Mouse (Mus musculus): ENCODE data around the gene Upk3a. TPM values are rescaled to one million over a fixed set of nuclear protein-coding genes. Genes with fewer than 3 reads are reported as not detected.

The Upk3a gene
- polyA plus RNA-seq, 1 experiment from 2014 or later = 27.2 TPM

- ATAC-seq (replicated peaks; ENCODE audit: low FRiP score) = peak; percentile 68
- H3K4me3 ChIP-seq (replicated peaks) = peak overlapping the region; percentile 85
- H3K27me3 ChIP-seq = no peaks in the 10 kb centered on the region
- H3K9ac ChIP-seq = peak overlapping the region; percentile 88
- peak overlapping the region; percentile 70 for H3K27ac ChIP-seq
- no peaks in the 10 kb centered on the region for H3K36me3 ChIP-seq
- peaks cover 27% of the 10 kb centered on the region for H3K4me1 ChIP-seq
- no peaks in the 10 kb centered on the region for H3K9me3 ChIP-seq (replicated peaks)
- H3K4me2 ChIP-seq = peak overlapping the region; percentile 91
- WGBS = under 1% methylated on average over 52 of the region's 53 CpGs
Measured at GRCm38 (mm10) chr15:84987020-84987815, 29.7 kb upstream of the Upk3a start.

- Histone ChIP-seq H3K4me2 (peak within 1 kb of the TSS; percentile 91), H3K27me3 (no peaks in the 10 kb centered on the region), H3K36me3 (no peaks in the 10 kb centered on the region), H3K27ac (peak within 1 kb of the TSS; percentile 70), H3K4me1 (peaks cover 27% of the 10 kb centered on the region), H3K4me3 (replicated peaks) (peak within 1 kb of the TSS; percentile 85), H3K9ac (peak within 1 kb of the TSS; percentile 88), H3K9me3 (replicated peaks) (no peaks in the 10 kb centered on the region)
- ATAC-seq (replicated peaks; ENCODE audit: low FRiP score) = peak; percentile 93
- 1% methylated on average over 47 of the region's 59 CpGs for WGBS
Measured at GRCm38 (mm10) chr15:84987874-84988825, 28.8 kb upstream of the Upk3a start, which contains the start of gene 5031439G07Rik. Gene 5031439G07Rik (minus strand): TSS chr15:84988551.

DNA sequence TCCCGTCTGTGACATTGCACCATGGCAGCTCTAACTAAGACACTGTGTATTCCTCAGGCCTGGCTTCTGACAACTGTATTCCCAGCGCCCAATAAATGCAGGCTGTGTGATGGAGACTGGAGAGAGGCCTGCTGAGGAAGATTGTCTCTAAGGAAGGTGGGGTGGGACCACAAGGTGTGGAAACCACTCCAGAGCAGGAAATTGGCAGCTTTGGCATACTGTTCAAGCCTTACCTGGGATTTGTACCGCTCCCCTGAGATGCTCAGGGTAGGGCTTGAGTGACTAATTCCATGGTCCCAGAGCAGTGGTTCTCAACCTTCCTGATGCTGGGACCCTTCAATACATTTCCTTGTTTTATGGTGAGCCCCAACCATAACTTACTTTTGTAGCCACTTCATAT, 27.8 kb upstream of the Upk3a start:
- Histone ChIP-seq H3K9ac (no peak overlapping the region), H3K27me3 (no peaks in the 10 kb centered on the region), H3K27ac (no peak overlapping the region), H3K36me3 (no peaks in the 10 kb centered on the region), H3K4me3 (replicated peaks) (no peak overlapping the region), H3K4me1 (peaks cover 24% of the 10 kb centered on the region), H3K4me2 (no peak overlapping the region; the same call in 1 of the 2 replicates), H3K9me3 (replicated peaks) (no peaks in the 10 kb centered on the region)
- WGBS = 72% methylated on average over 3 of the region's 3 CpGs
- no peak for ATAC-seq (replicated peaks; ENCODE audit: low FRiP score)

DNA sequence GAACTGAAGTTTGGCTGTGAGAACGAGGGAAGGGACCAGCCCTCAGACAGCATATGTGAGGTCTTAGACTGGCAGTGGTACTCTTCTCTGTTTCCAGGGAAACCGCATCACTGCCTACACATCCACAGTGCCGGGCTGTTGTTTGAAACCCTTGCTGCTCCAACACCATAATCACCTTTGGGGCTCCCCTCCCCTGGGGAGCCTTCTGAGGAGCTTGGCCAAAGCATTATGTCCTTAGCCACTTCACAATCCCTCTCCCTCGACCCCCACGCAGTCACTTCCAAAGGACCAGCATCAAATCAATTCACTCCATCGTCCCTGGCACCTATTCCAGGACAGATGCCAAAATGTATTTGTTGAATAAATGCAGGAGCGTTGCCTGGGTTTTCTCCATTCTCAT, 27.2 kb upstream of the Upk3a start:
- H3K36me3 ChIP-seq = no peaks in the 10 kb centered on the region
- no peak overlapping the region for H3K27ac ChIP-seq
- peaks cover 27% of the 10 kb centered on the region for H3K4me1 ChIP-seq
- WGBS = 73% methylated on average over 7 of the region's 7 CpGs
- H3K4me2 ChIP-seq = no peak overlapping the region
- H3K9me3 ChIP-seq (replicated peaks) = no peaks in the 10 kb centered on the region
- no peaks in the 10 kb centered on the region for H3K27me3 ChIP-seq
- H3K4me3 ChIP-seq (replicated peaks) = no peak overlapping the region
- ATAC-seq (replicated peaks; ENCODE audit: low FRiP score) = no peak
- H3K9ac ChIP-seq = no peak overlapping the region

DNA sequence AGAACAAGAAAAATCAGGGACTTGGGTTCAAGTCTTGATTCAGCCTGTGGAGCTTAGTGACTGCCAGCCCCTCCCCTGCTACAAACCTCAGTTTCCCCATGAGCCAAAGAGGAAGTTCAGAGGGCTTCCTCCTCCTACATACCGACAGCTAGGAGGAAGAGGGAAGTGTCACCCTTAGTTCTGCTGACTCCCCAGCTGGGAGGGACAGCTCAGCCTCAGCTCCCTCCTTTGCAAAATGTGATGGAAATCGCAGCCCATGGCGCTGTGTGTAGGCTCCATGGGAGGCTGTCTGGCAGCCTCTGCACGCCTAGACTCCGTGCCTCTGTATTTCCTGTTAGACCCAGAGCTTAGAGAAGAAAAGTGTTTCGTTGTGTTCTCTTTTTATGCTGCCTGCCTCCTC, 22.4 kb upstream of the Upk3a start:
- WGBS = 32% methylated on average over 6 of the region's 6 CpGs
- Histone ChIP-seq H3K9me3 (replicated peaks) (no peaks in the 10 kb centered on the region), H3K9ac (no peak overlapping the region)

GRCm38 (mm10) chr15:84995041-84995440, 21.9 kb upstream of the Upk3a start:
- Histone ChIP-seq H3K4me2 (no peak overlapping the region), H3K9ac (no peak overlapping the region), H3K4me1 (peaks cover 3% of the 10 kb centered on the region; the same call in 1 of the 2 replicates), H3K9me3 (replicated peaks) (no peaks in the 10 kb centered on the region), H3K36me3 (no peaks in the 10 kb centered on the region), H3K4me3 (replicated peaks) (no peak overlapping the region), H3K27me3 (no peaks in the 10 kb centered on the region), H3K27ac (no peak overlapping the region)
- ATAC-seq (replicated peaks; ENCODE audit: low FRiP score) = no peak
- 37% methylated on average over 6 of the region's 6 CpGs for WGBS

More for the DNA sequence above, 22.4 kb upstream of the Upk3a start:
- Histone ChIP-seq H3K27me3 (no peaks in the 10 kb centered on the region), H3K4me1 (peaks cover 3% of the 10 kb centered on the region; the same call in 1 of the 2 replicates), H3K27ac (no peak overlapping the region), H3K36me3 (no peaks in the 10 kb centered on the region), H3K4me2 (no peak overlapping the region), H3K4me3 (replicated peaks) (no peak overlapping the region)
- ATAC-seq (replicated peaks; ENCODE audit: low FRiP score) = no peak

DNA sequence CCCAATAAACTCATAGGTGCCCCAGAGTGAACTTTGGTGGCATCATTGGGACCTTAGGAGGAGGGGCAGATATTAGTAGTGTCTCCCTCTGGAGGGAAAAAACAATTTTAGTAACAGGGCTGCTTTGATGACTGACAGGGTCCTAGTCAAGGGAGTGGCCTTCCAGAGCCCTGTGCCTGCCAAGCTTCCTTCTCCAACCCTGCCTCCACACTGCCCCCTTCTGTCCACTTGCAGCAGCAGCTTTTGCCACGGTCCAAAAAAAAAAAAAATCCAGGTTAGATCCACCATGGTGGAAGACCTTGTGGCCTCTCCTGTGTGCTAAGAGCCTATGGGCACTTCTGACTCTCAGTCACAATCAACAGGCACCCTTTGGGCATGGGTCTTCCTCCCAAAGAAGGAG, 21.0 kb upstream of the Upk3a start:
- H3K27me3 ChIP-seq = no peaks in the 10 kb centered on the region
- H3K9me3 ChIP-seq (replicated peaks) = no peaks in the 10 kb centered on the region
- no peak overlapping the region for H3K4me2 ChIP-seq
- H3K36me3 ChIP-seq = no peaks in the 10 kb centered on the region
- H3K27ac ChIP-seq = no peak overlapping the region
- H3K4me1 ChIP-seq = peaks cover 3% of the 10 kb centered on the region; the same call in 1 of the 2 replicates
- no peak for ATAC-seq (replicated peaks; ENCODE audit: low FRiP score)
- H3K9ac ChIP-seq = no peak overlapping the region
- 0% methylated on average over 1 of the region's 1 CpGs for WGBS
- H3K4me3 ChIP-seq (replicated peaks) = no peak overlapping the region

DNA sequence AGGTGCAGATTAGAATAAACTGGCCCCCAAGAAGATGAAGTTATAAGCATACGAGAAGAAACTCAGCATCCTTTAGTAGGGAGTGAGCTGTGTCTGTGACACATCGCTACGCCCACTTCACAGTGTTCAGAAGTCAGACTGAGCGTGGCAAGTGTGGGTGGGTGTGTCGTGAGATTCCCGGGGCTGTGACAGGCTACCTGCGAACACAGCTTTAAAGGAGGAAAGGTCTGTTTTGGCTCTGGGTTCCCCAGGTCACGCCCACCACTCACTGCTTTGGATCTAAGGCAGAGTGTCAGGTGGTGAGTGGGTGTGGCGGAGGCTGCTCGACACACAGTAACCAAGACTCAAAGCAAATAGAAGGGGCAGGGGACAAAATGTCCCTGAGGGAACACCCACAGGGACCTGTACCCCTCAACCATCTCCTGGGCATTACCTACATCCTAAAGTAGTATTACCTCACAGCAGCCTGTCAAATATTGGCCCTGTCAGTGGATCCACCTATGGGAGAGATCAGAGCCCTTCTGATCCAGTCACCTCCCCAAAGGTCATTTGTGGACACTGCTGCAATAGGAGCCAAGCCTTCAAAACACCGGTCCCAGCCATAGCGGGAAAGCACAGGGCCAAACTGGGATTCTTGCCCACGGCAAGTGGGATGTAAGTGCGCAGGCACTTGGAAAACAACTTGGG, 19.0 kb upstream of the Upk3a start:
- H3K4me2 ChIP-seq = no peak overlapping the region
- H3K4me1 ChIP-seq = peaks cover 11% of the 10 kb centered on the region
- WGBS = 68% methylated on average over 14 of the region's 14 CpGs
- no peak overlapping the region for H3K4me3 ChIP-seq (replicated peaks)
- ATAC-seq (replicated peaks; ENCODE audit: low FRiP score) = no peak
- 0 out of 2 replicates have a peak, but pooled peaks cover 2% of the 10 kb centered on the region for H3K27me3 ChIP-seq
- H3K36me3 ChIP-seq = no peaks in the 10 kb centered on the region
- no peak overlapping the region for H3K9ac ChIP-seq
- H3K27ac ChIP-seq = no peak overlapping the region
- H3K9me3 ChIP-seq (replicated peaks) = no peaks in the 10 kb centered on the region

DNA sequence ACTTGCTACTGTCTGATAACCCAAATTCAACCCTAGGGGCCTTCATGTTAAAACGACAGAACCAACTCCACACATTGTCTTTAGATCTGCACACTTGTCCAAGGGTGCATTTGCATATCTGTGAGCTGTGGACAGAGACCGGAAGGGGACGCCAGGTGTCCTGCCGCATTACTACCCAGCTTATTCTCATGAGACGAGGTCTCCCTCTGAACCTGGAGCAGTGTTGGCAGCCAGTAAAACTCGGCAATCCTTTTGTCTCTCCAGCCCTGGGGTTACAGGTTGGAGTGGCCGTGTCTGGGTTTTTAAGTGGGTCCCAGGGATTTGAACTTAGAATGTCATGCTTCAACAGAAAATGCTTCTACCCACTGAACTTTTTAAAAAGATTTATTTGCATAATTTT, 17.0 kb upstream of the Upk3a start:
- no peak for ATAC-seq (replicated peaks; ENCODE audit: low FRiP score)
- H3K27ac ChIP-seq = no peak overlapping the region
- WGBS = 65% methylated on average over 7 of the region's 7 CpGs
- no peaks in the 10 kb centered on the region for H3K9me3 ChIP-seq (replicated peaks)
- no peak overlapping the region for H3K9ac ChIP-seq
- peaks cover 8% of the 10 kb centered on the region for H3K4me1 ChIP-seq
- H3K36me3 ChIP-seq = no peaks in the 10 kb centered on the region
- 0 out of 2 replicates have a peak, but pooled peaks cover 2% of the 10 kb centered on the region for H3K27me3 ChIP-seq
- H3K4me3 ChIP-seq (replicated peaks) = no peak overlapping the region
- H3K4me2 ChIP-seq = no peak overlapping the region

DNA sequence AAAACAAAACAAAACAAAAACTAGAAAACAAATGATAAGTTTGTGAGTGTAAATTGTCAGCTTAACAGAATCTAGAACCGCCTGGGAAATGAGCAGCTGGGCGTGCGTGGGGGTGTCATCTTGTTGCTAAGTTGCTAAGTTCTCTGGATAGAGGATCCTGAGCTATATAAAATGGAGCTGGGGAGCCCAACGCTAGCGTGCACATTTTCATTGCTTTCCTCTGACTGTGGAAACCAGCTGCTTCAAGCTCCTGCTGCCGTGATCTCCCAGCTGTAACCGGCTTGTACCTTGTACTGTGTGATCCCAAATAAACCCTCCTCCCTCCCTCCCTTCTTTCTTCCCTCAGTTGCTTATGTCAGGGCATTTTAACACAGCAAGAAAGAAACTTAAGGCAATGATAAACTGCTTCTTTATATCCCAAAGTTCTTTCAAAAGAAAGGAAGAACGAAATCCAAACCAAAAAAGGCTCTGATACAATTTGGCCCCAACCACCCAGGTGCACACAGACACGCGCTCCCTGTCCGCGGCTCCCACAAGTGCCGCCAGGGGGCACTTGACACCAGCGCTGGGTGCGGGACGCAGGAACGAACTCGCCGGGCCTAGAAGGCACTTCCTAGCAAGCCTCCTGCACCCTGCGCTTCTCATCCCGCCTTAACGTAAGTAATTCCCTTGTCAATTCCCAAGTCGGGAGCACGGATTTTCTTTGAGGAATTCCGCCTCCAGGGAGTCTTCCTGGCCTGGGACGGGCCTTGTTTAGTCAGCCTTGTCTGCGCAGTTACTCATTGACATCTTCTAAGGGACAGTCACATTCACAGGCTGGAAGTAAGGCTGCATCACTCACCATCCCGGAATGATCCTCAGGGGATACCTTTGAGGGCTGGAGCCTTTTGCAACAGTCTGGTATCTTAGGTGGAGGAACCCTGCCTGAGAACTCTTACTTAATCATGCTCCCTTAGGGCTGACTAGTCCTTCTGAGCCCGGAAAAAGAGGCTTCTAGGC, 15.7 kb upstream of the Upk3a start:
- H3K27ac ChIP-seq = no peak overlapping the region
- H3K4me3 ChIP-seq (replicated peaks) = no peak overlapping the region
- peaks cover 8% of the 10 kb centered on the region for H3K4me1 ChIP-seq
- H3K36me3 ChIP-seq = no peaks in the 10 kb centered on the region
- 16% methylated on average over 29 of the region's 29 CpGs for WGBS
- H3K4me2 ChIP-seq = peak overlapping the region; percentile 38
- no peaks in the 10 kb centered on the region for H3K9me3 ChIP-seq (replicated peaks)
- H3K9ac ChIP-seq = no peak overlapping the region
- H3K27me3 ChIP-seq = 0 out of 2 replicates have a peak, but pooled peaks cover 2% of the 10 kb centered on the region
- ATAC-seq (replicated peaks; ENCODE audit: low FRiP score) = peak; percentile 84

- H3K4me2 ChIP-seq = no peak overlapping the region
- WGBS = 75% methylated on average over 8 of the region's 8 CpGs
- H3K9ac ChIP-seq = no peak overlapping the region
- H3K36me3 ChIP-seq = no peaks in the 10 kb centered on the region
- H3K27me3 ChIP-seq = no peaks in the 10 kb centered on the region
- ATAC-seq (replicated peaks; ENCODE audit: low FRiP score) = no peak
- no peak overlapping the region for H3K4me3 ChIP-seq (replicated peaks)
- H3K4me1 ChIP-seq = peaks cover 16% of the 10 kb centered on the region
- no peaks in the 10 kb centered on the region for H3K9me3 ChIP-seq (replicated peaks)
- no peak overlapping the region for H3K27ac ChIP-seq
Measured at GRCm38 (mm10) chr15:85009666-85010065, 7.3 kb upstream of the Upk3a start.
